Mouse (Mus musculus) NIH3T3 (cell line): ENCODE measurements around the gene Vhl.

ENCODE experiments used
- DNase-seq: peaks from one replicate; pipeline ENCODE4 v3.0.0-alpha.2; 2012; ENCODE audit warnings: low read depth

Gene Vhl

GRCm38 (mm10) chr6:113624989-113625770 is 1.4 kb downstream of the Vhl start:
- DNase-seq, result peak; percentile 78

GRCm38 (mm10) chr6:113630322-113630721 is 6.6 kb downstream of the Vhl start:
- DNase-seq, result no peak

GRCm38 (mm10) chr6:113632863-113633262 is 9.1 kb downstream of the Vhl start:
- no peak for DNase-seq

- DNase-seq, result peak; percentile 98
These were observed 14.7 kb downstream of the Vhl start, which contains the start of gene Irak2 for GRCm38 (mm10) chr6:113638302-113639040. Irak2 (plus strand) TSS chr6:113638467.

GRCm38 (mm10) chr6:113639201-113639600 is 15.4 kb downstream of the Vhl start:
- no peak for DNase-seq

- DNase-seq, result no peak
These were observed 18.8 kb downstream of the Vhl start for GRCm38 (mm10) chr6:113642605-113643004.

GRCm38 (mm10) chr6:113643021-113643420 is 19.3 kb downstream of the Vhl start:
- peak; percentile 23 for DNase-seq

- DNase-seq, result no peak
These were observed 20.2 kb downstream of the Vhl start for GRCm38 (mm10) chr6:113643967-113644366.

GRCm38 (mm10) chr6:113644808-113645207 is 21.0 kb downstream of the Vhl start:
- DNase-seq, result no peak

- DNase-seq, result no peak
These were observed 25.8 kb downstream of the Vhl start for GRCm38 (mm10) chr6:113649346-113650196.

GRCm38 (mm10) chr6:113650197-113650640 is 26.5 kb downstream of the Vhl start:
- DNase-seq, result no peak

- DNase-seq, result no peak
These were observed 27.9 kb downstream of the Vhl start for GRCm38 (mm10) chr6:113651626-113652025.

- DNase-seq, result no peak
These were observed 29.8 kb downstream of the Vhl start for GRCm38 (mm10) chr6:113653551-113653950.

GRCm38 (mm10) chr6:113654102-113654501 is 30.3 kb downstream of the Vhl start:
- DNase-seq, result no peak

- no peak for DNase-seq
These were observed 31.1 kb downstream of the Vhl start for GRCm38 (mm10) chr6:113654753-113655397.

GRCm38 (mm10) chr6:113655475-113655874 is 31.7 kb downstream of the Vhl start:
- no peak for DNase-seq

- DNase-seq, result peak; percentile 31
These were observed 33.1 kb downstream of the Vhl start for GRCm38 (mm10) chr6:113656847-113657246.

- DNase-seq, result no peak
These were observed 34.5 kb downstream of the Vhl start for GRCm38 (mm10) chr6:113658226-113658625.

GRCm38 (mm10) chr6:113659648-113660491 is 36.1 kb downstream of the Vhl start:
- no peak for DNase-seq

- peak; percentile 17 for DNase-seq
These were observed 37.0 kb downstream of the Vhl start for GRCm38 (mm10) chr6:113660492-113661352.
